Mouse (Mus musculus): ENCODE measurements around the gene Psmb9.

DNA sequence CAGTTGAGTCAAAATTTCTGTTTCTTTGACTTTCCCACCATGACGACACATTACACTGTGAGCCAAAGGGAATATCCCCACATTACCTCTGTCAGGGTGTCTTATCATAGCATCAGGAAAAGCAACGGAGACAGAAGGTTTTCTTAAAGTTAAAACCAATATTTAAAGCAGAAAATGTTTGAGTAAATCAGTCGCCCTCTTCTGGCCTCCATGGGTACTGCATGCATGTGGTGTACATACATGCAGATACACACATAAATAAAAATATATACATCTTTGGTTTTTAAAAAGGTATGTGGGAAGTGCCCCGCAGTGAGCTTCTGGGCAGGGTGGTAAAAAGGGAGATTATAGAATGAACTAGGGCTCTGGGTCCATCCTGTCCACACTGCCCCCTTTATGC lies 10.4 kb downstream of the Psmb9 start:
- no peak for TF ChIP-seq MYOD1 (IDR thresholded peaks at IDR 0.05; ENCODE audit: control insufficient read depth in 1 of 3, insufficient read length in 2 of 3, low read depth in 2 of 3)
- TF ChIP-seq POLR2AphosphoS2 (IDR thresholded peaks at IDR 0.05; ENCODE audit: insufficient read length, low read depth): no peak
- no peak for TF ChIP-seq POLR2A (IDR thresholded peaks at IDR 0.05; ENCODE audit: insufficient read length, low read depth)
- no peak for TF ChIP-seq MYOG (IDR thresholded peaks at IDR 0.05; ENCODE audit: control insufficient read depth in 1 of 3, insufficient read depth in 1 of 3, insufficient read length in 2 of 3, low read depth in 2 of 3)
- no peak for TF ChIP-seq USF1 (IDR thresholded peaks at IDR 0.05; ENCODE audit: low read depth)
- no peak for TF ChIP-seq E2F4 (IDR thresholded peaks at IDR 0.05; ENCODE audit: insufficient read depth)
- no peak for TF ChIP-seq TCF12 (IDR thresholded peaks at IDR 0.05; ENCODE audit: insufficient read depth, poor library complexity, severe bottlenecking)
- no peak for TF ChIP-seq MAX (IDR thresholded peaks at IDR 0.05; ENCODE audit: low read depth)
- TF ChIP-seq CEBPB (IDR thresholded peaks at IDR 0.05; ENCODE audit: insufficient read depth, poor library complexity, severe bottlenecking): no peak
- TF ChIP-seq REST (IDR thresholded peaks at IDR 0.05; ENCODE audit: insufficient read depth, insufficient read length): no peak
- TF ChIP-seq SRF (IDR thresholded peaks at IDR 0.05; ENCODE audit: control insufficient read depth, insufficient read length, low read depth): no peak
- no peak for TF ChIP-seq TCF3 (IDR thresholded peaks at IDR 0.05; ENCODE audit: insufficient read length, low read depth)

All from myocyte (in vitro differentiated cells).